Mouse (Mus musculus): ENCODE results near the gene Npas2. TPM values are rescaled to one million over a fixed set of nuclear protein-coding genes. Genes with fewer than 3 reads are reported as not detected.

Gene Npas2
- polyA plus RNA-seq, 1 experiment from 2014 or later = 0.28 TPM

- H3K4me1 ChIP-seq (replicated peaks) = peaks cover 40% of the 10 kb centered on the region
- no peak for ATAC-seq (ENCODE audit: insufficient read depth)
- no peak overlapping the region for H3K27ac ChIP-seq (replicated peaks)
- peaks cover 4% of the 10 kb centered on the region; the same call in 1 of the 2 replicates for H3K27me3 ChIP-seq
- WGBS (ENCODE audit: insufficient replicate concordance) = 25% methylated on average over 6 of the region's 6 CpGs
- peak overlapping the region; percentile 87 for H3K4me3 ChIP-seq (replicated peaks)
- peak overlapping the region; percentile 80 for H3K4me2 ChIP-seq
- H3K36me3 ChIP-seq (replicated peaks) = peaks cover 32% of the 10 kb centered on the region
- H3K9ac ChIP-seq = no peak overlapping the region
- H3K9me3 ChIP-seq (replicated peaks) = no peaks in the 10 kb centered on the region
Observed at GRCm38 (mm10) chr1:39367045-39367444, 173.5 kb downstream of the Npas2 start.

- under 1% methylated on average over 61 of the region's 62 CpGs for WGBS (ENCODE audit: insufficient replicate concordance)
- ATAC-seq (ENCODE audit: insufficient read depth) = peak; percentile 99
- Histone ChIP-seq H3K4me3 (replicated peaks) (peak within 1 kb of the TSS; percentile 87), H3K9ac (peak within 1 kb of the TSS; percentile 92), H3K9me3 (replicated peaks) (no peaks in the 10 kb centered on the region), H3K27ac (replicated peaks) (peak within 1 kb of the TSS; percentile 82), H3K4me2 (peak within 1 kb of the TSS; percentile 80), H3K36me3 (replicated peaks) (peaks cover 39% of the 10 kb centered on the region), H3K4me1 (replicated peaks) (peaks cover 36% of the 10 kb centered on the region), H3K27me3 (peaks cover 4% of the 10 kb centered on the region; the same call in 1 of the 2 replicates)
Observed at GRCm38 (mm10) chr1:39367601-39368266, 174.2 kb downstream of the Npas2 start, which contains the start of gene Rpl31. Gene Rpl31 (plus strand): TSS chr1:39367842.

GRCm38 (mm10) chr1:39368267-39368841 is 174.8 kb downstream of the Npas2 start:
- H3K27ac ChIP-seq (replicated peaks) = peak overlapping the region; percentile 82
- H3K36me3 ChIP-seq (replicated peaks) = peaks cover 45% of the 10 kb centered on the region
- peak overlapping the region; percentile 92 for H3K9ac ChIP-seq
- H3K4me2 ChIP-seq = peak overlapping the region; percentile 80
- H3K4me3 ChIP-seq (replicated peaks) = peak overlapping the region; percentile 87
- under 1% methylated on average over 34 of the region's 34 CpGs for WGBS (ENCODE audit: insufficient replicate concordance)
- no peaks in the 10 kb centered on the region for H3K9me3 ChIP-seq (replicated peaks)
- peaks cover 4% of the 10 kb centered on the region; the same call in 1 of the 2 replicates for H3K27me3 ChIP-seq
- H3K4me1 ChIP-seq (replicated peaks) = peaks cover 36% of the 10 kb centered on the region
- ATAC-seq (ENCODE audit: insufficient read depth) = peak; percentile 11

- no peak for ATAC-seq (ENCODE audit: insufficient read depth)
- H3K9me3 ChIP-seq (replicated peaks) = no peaks in the 10 kb centered on the region
- H3K27ac ChIP-seq (replicated peaks) = no peak overlapping the region
- H3K27me3 ChIP-seq = peaks cover 4% of the 10 kb centered on the region; the same call in 1 of the 2 replicates
- peaks cover 62% of the 10 kb centered on the region for H3K36me3 ChIP-seq (replicated peaks)
- no peak overlapping the region for H3K4me3 ChIP-seq (replicated peaks)
- peaks cover 36% of the 10 kb centered on the region for H3K4me1 ChIP-seq (replicated peaks)
- 28% methylated on average over 6 of the region's 6 CpGs for WGBS (ENCODE audit: insufficient replicate concordance)
- H3K9ac ChIP-seq = no peak overlapping the region
- H3K4me2 ChIP-seq = peak overlapping the region; percentile 80; the same call in 1 of the 2 replicates
Observed at GRCm38 (mm10) chr1:39370431-39370830, 176.9 kb downstream of the Npas2 start.

- H3K9ac ChIP-seq = no peak overlapping the region
- WGBS (ENCODE audit: insufficient replicate concordance) = 69% methylated on average over 8 of the region's 8 CpGs
- H3K9me3 ChIP-seq (replicated peaks) = no peaks in the 10 kb centered on the region
- peaks cover 30% of the 10 kb centered on the region for H3K4me1 ChIP-seq (replicated peaks)
- no peak overlapping the region for H3K27ac ChIP-seq (replicated peaks)
- no peak overlapping the region for H3K4me2 ChIP-seq
- ATAC-seq (ENCODE audit: insufficient read depth) = no peak
- H3K4me3 ChIP-seq (replicated peaks) = no peak overlapping the region
- no peaks in the 10 kb centered on the region for H3K27me3 ChIP-seq
- peaks cover 77% of the 10 kb centered on the region for H3K36me3 ChIP-seq (replicated peaks)
Observed at GRCm38 (mm10) chr1:39372220-39372843, 178.8 kb downstream of the Npas2 start.

- Histone ChIP-seq H3K27ac (replicated peaks) (no peak overlapping the region), H3K36me3 (replicated peaks) (peaks cover 80% of the 10 kb centered on the region), H3K27me3 (no peaks in the 10 kb centered on the region), H3K4me1 (replicated peaks) (peaks cover 27% of the 10 kb centered on the region), H3K9ac (no peak overlapping the region), H3K4me3 (replicated peaks) (no peak overlapping the region), H3K9me3 (replicated peaks) (no peaks in the 10 kb centered on the region), H3K4me2 (no peak overlapping the region)
- no peak for ATAC-seq (ENCODE audit: insufficient read depth)
- WGBS (ENCODE audit: insufficient replicate concordance) = 58% methylated on average over 4 of the region's 4 CpGs
Observed at GRCm38 (mm10) chr1:39373378-39373777, 179.8 kb downstream of the Npas2 start.

- Histone ChIP-seq H3K27me3 (no peaks in the 10 kb centered on the region), H3K9ac (no peak overlapping the region), H3K4me2 (no peak overlapping the region), H3K4me3 (replicated peaks) (no peak overlapping the region), H3K9me3 (replicated peaks) (no peaks in the 10 kb centered on the region), H3K27ac (replicated peaks) (no peak overlapping the region), H3K4me1 (replicated peaks) (peaks cover 22% of the 10 kb centered on the region), H3K36me3 (replicated peaks) (peaks cover 80% of the 10 kb centered on the region)
- ATAC-seq (ENCODE audit: insufficient read depth) = no peak
- WGBS (ENCODE audit: insufficient replicate concordance) = 68% methylated on average over 5 of the region's 5 CpGs
Observed at GRCm38 (mm10) chr1:39374231-39374809, 180.8 kb downstream of the Npas2 start.

GRCm38 (mm10) chr1:39376121-39376520 is 182.6 kb downstream of the Npas2 start:
- Histone ChIP-seq H3K9me3 (replicated peaks) (no peaks in the 10 kb centered on the region), H3K4me3 (replicated peaks) (no peak overlapping the region), H3K9ac (no peak overlapping the region), H3K27ac (replicated peaks) (no peak overlapping the region), H3K36me3 (replicated peaks) (peaks cover 68% of the 10 kb centered on the region), H3K4me2 (no peak overlapping the region), H3K27me3 (no peaks in the 10 kb centered on the region), H3K4me1 (replicated peaks) (0 out of 2 replicates have a peak, but pooled peaks cover 7% of the 10 kb centered on the region)
- WGBS (ENCODE audit: insufficient replicate concordance) = 78% methylated on average over 7 of the region's 7 CpGs
- ATAC-seq (ENCODE audit: insufficient read depth) = no peak

GRCm38 (mm10) chr1:39376726-39377240 is 183.3 kb downstream of the Npas2 start:
- Histone ChIP-seq H3K4me2 (no peak overlapping the region), H3K9ac (no peak overlapping the region), H3K27me3 (no peaks in the 10 kb centered on the region), H3K4me3 (replicated peaks) (no peak overlapping the region), H3K9me3 (replicated peaks) (no peaks in the 10 kb centered on the region), H3K4me1 (replicated peaks) (0 out of 2 replicates have a peak, but pooled peaks cover 7% of the 10 kb centered on the region), H3K36me3 (replicated peaks) (peaks cover 64% of the 10 kb centered on the region), H3K27ac (replicated peaks) (no peak overlapping the region)
- WGBS (ENCODE audit: insufficient replicate concordance) = 87% methylated on average over 9 of the region's 9 CpGs
- no peak for ATAC-seq (ENCODE audit: insufficient read depth)

GRCm38 (mm10) chr1:39378540-39378939 is 185.0 kb downstream of the Npas2 start:
- ATAC-seq (ENCODE audit: insufficient read depth) = no peak
- 72% methylated on average over 1 of the region's 1 CpGs for whole genome bisulfite sequencing (ENCODE audit: insufficient replicate concordance)
- Histone ChIP-seq H3K9me3 (replicated peaks) (no peaks in the 10 kb centered on the region), H3K27me3 (no peaks in the 10 kb centered on the region), H3K9ac (no peak overlapping the region), H3K4me1 (replicated peaks) (0 out of 2 replicates have a peak, but pooled peaks cover 4% of the 10 kb centered on the region), H3K27ac (replicated peaks) (no peak overlapping the region), H3K36me3 (replicated peaks) (peaks cover 47% of the 10 kb centered on the region), H3K4me2 (no peak overlapping the region), H3K4me3 (replicated peaks) (no peak overlapping the region)

- 17% methylated on average over 5 of the region's 5 CpGs for WGBS (ENCODE audit: insufficient replicate concordance)
- no peak overlapping the region for H3K4me3 ChIP-seq (replicated peaks)
- no peaks in the 10 kb centered on the region for H3K9me3 ChIP-seq (replicated peaks)
- no peak overlapping the region for H3K27ac ChIP-seq (replicated peaks)
- 0 out of 2 replicates have a peak, but pooled peaks cover 4% of the 10 kb centered on the region for H3K4me1 ChIP-seq (replicated peaks)
- H3K4me2 ChIP-seq = no peak overlapping the region
- peaks cover 44% of the 10 kb centered on the region for H3K36me3 ChIP-seq (replicated peaks)
- ATAC-seq (ENCODE audit: insufficient read depth) = no peak
- no peaks in the 10 kb centered on the region for H3K27me3 ChIP-seq
- H3K9ac ChIP-seq = no peak overlapping the region
Observed at GRCm38 (mm10) chr1:39379021-39379420, 185.5 kb downstream of the Npas2 start.
